Mouse (Mus musculus) adrenal gland, adult 18-20 months (tissue): ENCODE measurements around the gene Dcdc2a. TPM values are rescaled to one million over a fixed set of nuclear protein-coding genes. Genes with fewer than 3 reads are reported as not detected.

ENCODE experiments used
- DNase-seq, 2 experiments: peaks; one replicate each; pipeline ENCODE4 v3.0.0; 2021 to 2022; ENCODE audit warnings: low spot score in 2 of 2
- long read RNA-seq, 2 experiments: library from polyadenylated mRNA; stranded (forward); transcript quantifications; one replicate each; pipeline ENCODE4 v2.0.0; 2021
- total RNA-seq, 2 experiments: library from RNA; stranded (reverse); gene quantifications; 1 replicate in 1 of 2; 2 replicates in 1 of 2; pipeline ENCODE4 v1.2.3; 2021

Dcdc2a gene
- under 1 TPM in 1 of 2 experiments, not detected in 1; 0.56 TPM for total RNA-seq
- long read RNA-seq, experiment 1, result 0 reads
- long read RNA-seq, experiment 2, partial matches to known transcripts, result 0 of 1 reads
- long read RNA-seq, experiment 2, other reads (novel, unspliced or antisense), result 1 of 1 reads

DNA sequence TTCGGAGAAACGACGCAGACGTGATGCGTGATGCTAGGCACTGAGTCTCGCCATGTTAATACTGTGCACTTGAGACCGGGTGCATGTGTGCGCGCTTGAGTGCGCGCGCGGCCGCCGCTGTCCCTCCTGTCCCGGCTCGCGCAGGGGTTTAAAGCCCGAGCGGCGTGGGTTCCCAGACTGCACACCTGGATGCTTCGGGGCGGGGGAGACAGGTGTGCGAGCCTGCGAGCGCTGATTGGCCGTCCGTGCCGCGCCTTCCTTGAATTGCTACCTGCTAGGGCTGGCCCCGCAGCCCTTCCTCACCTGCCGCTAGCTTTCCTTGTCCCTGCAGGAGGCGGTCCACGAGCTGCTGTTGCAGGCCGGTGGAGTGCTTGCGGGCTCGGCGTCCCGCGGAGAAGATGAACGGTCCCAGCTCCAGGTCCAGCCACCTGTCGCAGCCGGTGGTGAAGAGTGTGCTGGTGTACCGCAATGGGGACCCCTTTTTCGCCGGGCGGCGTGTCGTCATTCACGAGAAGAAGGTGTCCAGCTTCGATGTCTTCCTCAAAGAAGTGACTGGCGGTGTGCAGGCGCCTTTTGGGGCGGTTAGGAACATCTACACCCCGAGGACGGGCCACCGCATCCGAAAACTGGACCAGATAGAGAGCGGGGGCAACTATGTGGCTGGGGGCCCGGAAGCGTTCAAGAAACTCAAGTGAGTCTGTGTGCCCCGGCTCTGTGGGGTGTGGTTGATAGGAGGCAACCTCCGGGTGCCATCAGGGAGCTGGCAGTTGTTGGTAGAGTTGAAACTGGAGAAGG is at the start of gene Dcdc2a:
TSS of gene Dcdc2a (plus strand) at position 132 of the 795 bp plus-strand sequence.
- no peak for DNase-seq

GRCm38 (mm10) chr13:25007115-25007514 is 48.7 kb upstream of the Dcdc2a start:
- peak; percentile 41 to 42 for DNase-seq

- no peak for DNase-seq
Observed at GRCm38 (mm10) chr13:25018316-25018715, 37.5 kb upstream of the Dcdc2a start.

DNA sequence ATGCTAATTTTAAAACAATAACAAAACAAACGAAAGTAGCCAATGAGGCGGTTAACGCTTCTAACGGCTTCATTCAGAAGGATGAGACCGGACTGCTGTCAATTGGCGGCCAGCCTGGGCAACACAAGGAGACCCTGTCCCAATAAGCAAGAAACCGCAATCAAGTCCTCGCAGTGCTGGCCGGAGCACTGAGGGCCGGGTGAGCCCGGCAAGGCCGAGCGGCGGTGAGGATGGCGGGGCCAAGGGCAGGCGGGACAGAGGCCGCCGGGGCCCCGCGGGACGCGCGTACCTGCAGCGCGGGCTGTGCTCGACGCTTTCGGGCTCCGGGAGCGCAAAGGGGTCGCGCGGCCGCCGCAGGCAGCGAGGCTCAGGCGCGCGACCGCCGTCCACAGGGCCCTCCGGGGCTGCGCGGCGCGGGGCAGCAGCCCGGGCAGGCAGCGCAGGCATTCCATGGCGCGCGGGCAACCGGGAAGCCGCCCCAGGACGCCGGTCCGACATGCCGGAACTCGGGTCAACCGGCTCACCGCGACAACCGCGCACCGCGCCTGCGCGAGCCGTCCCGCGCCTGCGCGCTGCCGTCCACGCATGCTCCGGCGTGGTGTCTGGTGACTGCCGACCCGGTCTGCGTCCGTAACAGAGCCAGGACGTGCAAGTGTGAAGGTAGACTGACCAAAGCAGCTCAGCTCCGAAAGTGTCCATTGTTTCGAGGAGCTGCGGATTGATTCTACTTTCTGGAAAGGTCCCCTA is 35.8 kb upstream of the Dcdc2a start, which contains the start of gene Mrs2:
TSS of gene Mrs2 (minus strand) at position 587 of the 747 bp plus-strand sequence.
- peak; percentile 89 to 90 for DNase-seq

DNA sequence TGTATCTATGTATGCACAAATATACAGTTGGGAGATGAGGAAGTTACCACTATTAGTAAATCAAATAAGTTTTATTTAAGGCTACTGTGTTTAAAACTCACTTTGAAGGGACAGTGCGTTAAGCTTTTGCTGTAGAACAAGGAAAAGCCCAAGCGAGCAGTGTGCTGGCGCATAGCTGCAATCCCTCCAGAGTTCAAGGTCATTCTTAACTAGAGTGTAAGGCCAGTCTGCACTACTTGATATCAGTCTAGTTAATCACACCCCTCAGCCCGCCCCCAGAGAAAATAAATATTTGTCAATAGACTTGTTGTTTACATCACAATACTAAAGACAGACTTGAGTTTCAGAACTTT is 35.3 kb upstream of the Dcdc2a start:
- no peak for DNase-seq

DNA sequence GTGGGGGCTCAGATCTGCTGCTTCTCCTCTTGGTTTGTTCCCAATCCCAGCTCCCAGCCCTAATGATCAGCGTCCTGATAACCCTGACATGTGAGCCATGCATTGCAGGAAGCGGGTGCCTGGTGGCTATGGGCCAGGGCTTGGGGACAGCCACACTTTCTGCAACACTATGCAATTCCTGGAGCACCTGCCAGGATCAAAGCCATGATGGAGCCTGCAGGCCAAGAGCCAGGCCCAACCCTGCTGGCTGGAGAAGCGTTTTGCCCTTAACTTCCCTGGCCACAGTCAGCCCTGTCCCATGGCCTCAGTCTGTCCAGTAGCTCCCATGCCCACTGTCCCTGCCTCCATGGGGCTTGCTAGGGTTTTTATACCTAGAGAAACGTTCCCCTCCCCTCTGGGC is 33.4 kb upstream of the Dcdc2a start:
- DNase-seq, result no peak

GRCm38 (mm10) chr13:25023129-25023528 is 32.7 kb upstream of the Dcdc2a start:
- no peak for DNase-seq

DNA sequence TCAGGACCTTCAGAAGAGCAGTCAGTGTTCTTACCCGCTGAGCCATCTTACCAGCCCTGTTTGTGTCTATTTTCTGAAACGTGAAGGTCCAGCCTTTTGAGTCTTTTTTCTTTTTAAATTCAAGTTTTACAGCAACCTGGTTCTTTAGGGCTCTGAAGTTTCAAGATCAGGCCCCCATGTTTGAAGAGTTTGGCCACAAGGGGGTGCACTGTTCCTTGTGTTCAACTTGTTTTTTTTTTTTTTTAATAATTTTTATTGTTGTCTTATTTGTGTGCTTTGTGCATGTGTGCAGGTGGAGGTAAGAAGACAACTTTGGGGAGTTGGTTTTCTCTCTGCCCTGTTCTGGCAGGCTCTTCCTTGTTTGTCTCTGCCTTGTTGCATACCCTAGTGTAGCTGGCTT is 31.1 kb upstream of the Dcdc2a start:
- DNase-seq, result peak; percentile 25 to 34

- DNase-seq, result no peak
Observed at GRCm38 (mm10) chr13:25026409-25027113, 29.2 kb upstream of the Dcdc2a start.

DNA sequence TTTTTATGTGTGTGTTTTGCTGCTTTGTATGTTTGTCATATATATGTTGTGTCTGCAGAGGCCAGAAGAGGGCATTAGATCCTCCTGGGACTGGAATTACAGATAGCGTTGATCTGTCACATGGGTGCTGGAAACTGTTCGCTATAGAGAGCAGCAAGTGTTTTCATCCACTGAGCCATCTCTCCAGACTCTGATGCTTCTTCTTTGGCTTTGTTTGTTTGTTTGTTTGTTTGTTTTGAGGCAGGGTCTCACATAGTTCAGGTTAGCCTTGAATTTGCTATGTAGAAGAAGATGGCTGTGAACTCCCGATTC is 28.7 kb upstream of the Dcdc2a start:
- no peak for DNase-seq

GRCm38 (mm10) chr13:25039488-25039887 is 16.3 kb upstream of the Dcdc2a start:
- DNase-seq, result no peak

DNA sequence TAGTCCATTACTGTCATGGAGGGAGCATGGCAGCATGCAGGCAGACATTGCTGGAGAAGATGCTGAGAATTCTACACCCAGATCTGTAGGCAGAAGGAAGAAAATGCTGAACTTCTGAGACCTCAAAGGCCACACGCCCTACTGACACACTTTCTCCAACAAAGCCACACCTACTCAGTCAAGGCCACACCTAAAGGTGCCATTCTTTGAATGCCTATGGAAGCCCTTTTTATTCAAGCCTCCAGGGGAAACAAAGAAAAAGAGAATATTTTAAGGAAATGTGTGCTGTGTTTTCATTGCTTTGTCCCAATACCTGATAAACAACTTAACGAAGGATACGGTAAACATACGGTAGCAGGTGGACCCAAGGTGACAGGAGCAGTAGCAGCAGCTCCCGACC is 3.1 kb upstream of the Dcdc2a start:
- DNase-seq, result no peak

DNA sequence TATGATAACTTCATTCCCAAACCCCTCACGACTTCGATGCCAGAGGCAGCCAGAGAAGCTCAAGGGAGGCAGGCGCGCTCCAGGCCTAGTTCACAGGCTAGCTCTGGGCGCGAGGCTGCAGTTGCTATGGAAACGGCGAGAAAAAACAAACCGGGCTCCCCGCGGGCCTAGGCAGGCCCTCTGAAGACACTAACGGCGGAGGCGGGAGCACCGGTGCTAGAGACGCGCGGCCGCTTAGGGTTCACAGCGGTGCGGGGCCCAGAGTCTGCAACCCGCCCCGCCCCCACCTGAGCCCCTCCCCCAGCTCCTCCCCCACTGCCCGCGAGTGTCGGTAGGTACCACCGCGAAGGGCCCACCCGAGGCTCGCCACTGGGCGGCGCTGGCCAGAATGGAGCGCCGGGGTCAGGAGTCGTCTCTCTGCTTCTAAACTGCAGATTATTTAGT is 671 bp upstream of the Dcdc2a start:
- peak; percentile 20 to 31 for DNase-seq

- DNase-seq, result no peak
Observed at GRCm38 (mm10) chr13:25066659-25067058, 10.9 kb downstream of the Dcdc2a start.

DNA sequence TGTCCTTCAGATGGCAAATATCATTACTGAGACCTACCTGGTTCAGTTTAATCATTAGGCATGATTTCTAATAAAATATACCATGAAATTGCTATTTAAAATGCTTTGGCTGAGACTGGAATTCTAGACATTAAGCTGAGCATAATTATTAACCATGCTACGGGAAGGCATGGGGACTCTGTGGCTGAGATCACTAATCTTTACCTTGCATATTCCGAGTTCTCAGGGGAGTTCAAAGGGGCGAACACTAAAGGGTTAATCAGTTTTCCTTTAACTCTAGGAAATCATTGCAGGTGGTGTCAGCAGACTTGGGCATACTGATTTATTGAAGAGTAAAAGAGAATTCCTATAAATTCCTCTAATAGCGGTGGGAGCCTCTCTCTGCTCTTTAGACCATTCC is 11.4 kb downstream of the Dcdc2a start:
- no peak for DNase-seq

GRCm38 (mm10) chr13:25069765-25070164 is 14.0 kb downstream of the Dcdc2a start:
- no peak for DNase-seq

DNA sequence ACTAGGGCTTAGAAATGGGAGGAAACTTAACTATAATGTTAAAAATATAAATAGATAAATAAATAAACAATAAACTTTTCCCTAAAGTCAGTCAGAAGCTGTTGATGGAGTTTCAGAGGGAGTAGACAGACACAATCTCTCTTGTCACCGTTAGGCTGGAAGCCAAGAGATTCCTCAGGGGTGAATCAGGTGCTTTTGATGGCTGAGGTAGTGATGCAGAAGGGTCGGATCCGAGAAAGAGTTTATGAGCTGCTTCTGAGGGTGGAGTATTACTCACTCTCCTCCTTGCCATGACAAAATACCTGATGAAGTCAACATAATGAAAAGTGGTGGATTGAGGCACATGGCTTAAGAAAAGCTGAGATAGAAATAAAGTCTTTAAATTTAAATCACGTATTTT is 15.0 kb downstream of the Dcdc2a start:
- no peak for DNase-seq

GRCm38 (mm10) chr13:25077262-25077661 is 21.5 kb downstream of the Dcdc2a start:
- no peak for DNase-seq

DNA sequence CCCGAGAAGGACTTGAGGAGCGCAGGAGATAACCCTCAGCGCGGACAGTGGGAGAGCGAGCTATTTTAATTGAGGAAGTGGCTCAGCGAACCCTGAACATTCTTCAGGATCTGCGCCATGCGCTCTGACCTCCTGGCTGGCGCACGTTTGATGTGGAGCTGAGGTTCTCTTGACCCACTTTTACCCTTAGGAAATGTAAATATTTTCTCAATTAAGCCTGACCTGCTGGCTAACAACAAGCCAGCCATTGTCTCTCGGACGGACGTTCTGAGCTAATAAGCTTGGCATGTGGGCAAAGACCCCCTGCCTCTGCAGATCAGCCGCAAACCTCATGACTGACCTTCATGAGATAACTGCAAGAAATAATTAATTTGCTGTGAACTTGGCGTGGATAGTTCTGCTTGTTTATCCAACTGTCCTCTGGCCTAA is 27.4 kb downstream of the Dcdc2a start:
- DNase-seq, result no peak

DNA sequence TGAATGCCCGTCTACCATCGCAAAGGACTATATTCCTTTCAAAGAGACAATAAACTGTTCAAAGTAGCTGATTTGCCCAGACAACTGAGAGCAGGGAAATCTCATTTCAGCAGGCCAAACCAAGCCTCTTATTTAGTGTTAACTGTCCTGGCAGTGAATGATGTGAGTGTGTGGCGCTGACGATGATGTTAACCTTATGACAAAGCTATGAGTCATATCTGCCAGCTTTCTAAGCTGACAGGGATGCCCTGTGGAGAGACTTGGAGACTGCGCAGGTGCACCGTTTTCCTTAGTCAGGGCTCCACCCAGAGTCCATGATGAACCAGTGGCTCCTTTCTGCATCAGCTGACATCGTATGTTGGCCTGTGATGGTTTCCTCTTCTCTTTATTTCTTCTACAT is 29.3 kb downstream of the Dcdc2a start:
- DNase-seq, result no peak

DNA sequence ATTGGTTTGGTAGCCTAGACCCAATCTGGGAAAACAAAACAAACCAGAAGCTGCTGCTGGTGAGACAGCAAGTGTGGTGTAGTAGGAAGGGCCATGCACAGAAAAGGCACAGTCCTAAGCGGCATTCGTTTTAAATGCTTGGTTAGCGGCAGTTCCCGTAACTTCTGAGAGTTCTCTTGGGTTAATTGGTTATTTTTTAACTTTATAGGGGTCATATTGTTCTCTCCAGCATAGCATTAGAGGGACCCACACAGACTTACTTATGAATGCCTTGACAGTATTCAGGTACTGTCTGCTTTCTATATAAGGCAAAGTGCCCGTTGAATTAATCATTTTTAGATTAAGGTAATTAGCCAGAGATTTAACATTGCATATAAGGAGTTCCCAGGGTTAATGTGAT is 35.5 kb downstream of the Dcdc2a start:
- DNase-seq, result no peak

- no peak for DNase-seq
Observed at GRCm38 (mm10) chr13:25093776-25094175, 38.0 kb downstream of the Dcdc2a start.
